Mouse (Mus musculus): ENCODE data around the gene Clec12a.

Clec12a gene

GRCm38 (mm10) chr6:129374937-129375471 is 32.5 kb downstream of the Clec12a start:
- no peak for DNase-seq (ENCODE audit: low read depth)

GRCm38 (mm10) chr6:129380454-129380853 is 38.0 kb downstream of the Clec12a start:
- no peak for DNase-seq (ENCODE audit: low read depth)

GRCm38 (mm10) chr6:129381736-129382135 is 39.2 kb downstream of the Clec12a start:
- DNase-seq (ENCODE audit: low read depth) = no peak

GRCm38 (mm10) chr6:129383466-129383865 is 41.0 kb downstream of the Clec12a start:
- no peak for DNase-seq (ENCODE audit: low read depth)

GRCm38 (mm10) chr6:129385000-129385399 is 42.5 kb downstream of the Clec12a start:
- no peak for DNase-seq (ENCODE audit: low read depth)

- DNase-seq (ENCODE audit: low read depth) = no peak
Observed at GRCm38 (mm10) chr6:129385774-129386173, 43.3 kb downstream of the Clec12a start, which contains the start of gene Clec12b. Gene Clec12b, minus strand, starts transcription at chr6:129385874.

- no peak for DNase-seq (ENCODE audit: low read depth)
Observed at GRCm38 (mm10) chr6:129393087-129393720, 50.7 kb downstream of the Clec12a start.

GRCm38 (mm10) chr6:129393732-129394131 is 51.2 kb downstream of the Clec12a start:
- DNase-seq (ENCODE audit: low read depth) = no peak

- no peak for DNase-seq (ENCODE audit: low read depth)
Observed at GRCm38 (mm10) chr6:129396997-129397396, 54.5 kb downstream of the Clec12a start, which contains the start of gene Clec1b. Gene Clec1b, plus strand, starts transcription at chr6:129397297.

GRCm38 (mm10) chr6:129399945-129400344 is 57.5 kb downstream of the Clec12a start:
- no peak for DNase-seq (ENCODE audit: low read depth)

GRCm38 (mm10) chr6:129402404-129402803 is 59.9 kb downstream of the Clec12a start:
- no peak for DNase-seq (ENCODE audit: low read depth)

GRCm38 (mm10) chr6:129403391-129403790 is 60.9 kb downstream of the Clec12a start:
- DNase-seq (ENCODE audit: low read depth) = no peak

- DNase-seq (ENCODE audit: low read depth) = no peak
Observed at GRCm38 (mm10) chr6:129405999-129406398, 63.5 kb downstream of the Clec12a start.

- DNase-seq (ENCODE audit: low read depth) = no peak
Observed at GRCm38 (mm10) chr6:129407324-129407723, 64.8 kb downstream of the Clec12a start.

GRCm38 (mm10) chr6:129408562-129408961 is 66.1 kb downstream of the Clec12a start, which contains the start of gene Clec9a:
Gene Clec9a, plus strand, starts transcription at chr6:129408862.
- DNase-seq (ENCODE audit: low read depth) = no peak

GRCm38 (mm10) chr6:129414177-129414576 is 71.7 kb downstream of the Clec12a start:
- no peak for DNase-seq (ENCODE audit: low read depth)

All from fibroblast of lung, adult 2 months (primary cell).